Mouse (Mus musculus): ENCODE measurements around the gene Osbpl8.

GRCm38 (mm10) chr10:111334902-111335301 is 170.3 kb downstream of the Osbpl8 start:
- TF ChIP-seq POLR2A (IDR thresholded peaks at IDR 0.05; ENCODE audit: insufficient read depth, low read depth, low read length) (no peak), CTCF (IDR thresholded peaks at IDR 0.05) (no peak)

Measured in heart, adult 2 months (tissue).